Mouse (Mus musculus): ENCODE measurements around the gene Gna14. TPM values are rescaled to one million over a fixed set of nuclear protein-coding genes. Genes with fewer than 3 reads are reported as not detected.

Gna14 gene
- polyA plus RNA-seq, 1 experiment from 2014 or later = 0.22 TPM

GRCm38 (mm10) chr19:16437170-16437483, 1.6 kb downstream of the Gna14 start:
- no peak overlapping the region for H3K9ac ChIP-seq
- H3K27me3 ChIP-seq (replicated peaks) = peaks cover 22% of the 10 kb centered on the region
- no peaks in the 10 kb centered on the region for H3K9me3 ChIP-seq
- H3K4me3 ChIP-seq = no peak overlapping the region; the same call in 1 of the 2 replicates
- ATAC-seq (ENCODE audit: low FRiP score, low read depth) = no peak
- 14% methylated on average over 4 of the region's 4 CpGs for WGBS
- H3K4me1 ChIP-seq = peaks cover 26% of the 10 kb centered on the region
- H3K27ac ChIP-seq = no peak overlapping the region
- 0 out of 2 replicates have a peak overlapping the region, but pooled peaks have one; percentile 72 for H3K4me2 ChIP-seq (replicated peaks)
- H3K36me3 ChIP-seq = no peaks in the 10 kb centered on the region

GRCm38 (mm10) chr19:16437906-16438305, 2.3 kb downstream of the Gna14 start:
- H3K4me3 ChIP-seq = no peak overlapping the region

GRCm38 (mm10) chr19:16439278-16439677, 3.7 kb downstream of the Gna14 start:
- WGBS = 62% methylated on average over 4 of the region's 4 CpGs
- H3K9me3 ChIP-seq = no peaks in the 10 kb centered on the region
- peaks cover 26% of the 10 kb centered on the region for H3K4me1 ChIP-seq
- H3K36me3 ChIP-seq = no peaks in the 10 kb centered on the region
- no peak overlapping the region for H3K4me3 ChIP-seq
- ATAC-seq (ENCODE audit: low FRiP score, low read depth) = no peak
- no peak overlapping the region for H3K27ac ChIP-seq
- H3K9ac ChIP-seq = no peak overlapping the region
- no peak overlapping the region for H3K4me2 ChIP-seq (replicated peaks)
- H3K27me3 ChIP-seq (replicated peaks) = peaks cover 22% of the 10 kb centered on the region

More at GRCm38 (mm10) chr19:16437906-16438305, 2.3 kb downstream of the Gna14 start:
- no peak overlapping the region for H3K4me2 ChIP-seq (replicated peaks)
- WGBS = 44% methylated on average over 5 of the region's 5 CpGs
- no peaks in the 10 kb centered on the region for H3K36me3 ChIP-seq
- no peak for ATAC-seq (ENCODE audit: low FRiP score, low read depth)
- peaks cover 22% of the 10 kb centered on the region for H3K27me3 ChIP-seq (replicated peaks)
- H3K4me1 ChIP-seq = peaks cover 26% of the 10 kb centered on the region
- no peak overlapping the region for H3K27ac ChIP-seq
- H3K9me3 ChIP-seq = no peaks in the 10 kb centered on the region
- H3K9ac ChIP-seq = no peak overlapping the region

GRCm38 (mm10) chr19:16439834-16440233, 4.3 kb downstream of the Gna14 start:
- Histone ChIP-seq H3K9ac (no peak overlapping the region), H3K27ac (no peak overlapping the region), H3K4me3 (no peak overlapping the region), H3K27me3 (replicated peaks) (peaks cover 22% of the 10 kb centered on the region), H3K4me2 (replicated peaks) (no peak overlapping the region), H3K36me3 (no peaks in the 10 kb centered on the region), H3K9me3 (no peaks in the 10 kb centered on the region), H3K4me1 (peaks cover 26% of the 10 kb centered on the region)
- 29% methylated on average over 13 of the region's 13 CpGs for WGBS
- ATAC-seq (ENCODE audit: low FRiP score, low read depth) = no peak

GRCm38 (mm10) chr19:16441329-16441728, 5.8 kb downstream of the Gna14 start:
- Histone ChIP-seq H3K4me2 (replicated peaks) (no peak overlapping the region), H3K27ac (no peak overlapping the region), H3K36me3 (no peaks in the 10 kb centered on the region), H3K9me3 (no peaks in the 10 kb centered on the region), H3K4me1 (peaks cover 13% of the 10 kb centered on the region), H3K4me3 (no peak overlapping the region), H3K27me3 (replicated peaks) (peaks cover 10% of the 10 kb centered on the region), H3K9ac (no peak overlapping the region)
- 95% methylated on average over 6 of the region's 6 CpGs for WGBS
- ATAC-seq (ENCODE audit: low FRiP score, low read depth) = no peak

GRCm38 (mm10) chr19:16443335-16443734, 7.8 kb downstream of the Gna14 start:
- H3K27me3 ChIP-seq (replicated peaks) = no peaks in the 10 kb centered on the region; the same call in none of the 2 replicates
- no peaks in the 10 kb centered on the region for H3K9me3 ChIP-seq
- peaks cover 9% of the 10 kb centered on the region; the same call in 1 of the 2 replicates for H3K4me1 ChIP-seq
- H3K9ac ChIP-seq = no peak overlapping the region
- H3K36me3 ChIP-seq = no peaks in the 10 kb centered on the region
- H3K27ac ChIP-seq = no peak overlapping the region
- 89% methylated on average over 5 of the region's 5 CpGs for WGBS
- no peak overlapping the region for H3K4me2 ChIP-seq (replicated peaks)
- no peak for ATAC-seq (ENCODE audit: low FRiP score, low read depth)
- no peak overlapping the region for H3K4me3 ChIP-seq

GRCm38 (mm10) chr19:16446612-16447011, 11.1 kb downstream of the Gna14 start:
- ATAC-seq (ENCODE audit: low FRiP score, low read depth) = no peak
- Histone ChIP-seq H3K9ac (no peak overlapping the region), H3K9me3 (no peaks in the 10 kb centered on the region), H3K4me3 (no peak overlapping the region), H3K4me1 (no peaks in the 10 kb centered on the region), H3K36me3 (no peaks in the 10 kb centered on the region), H3K4me2 (replicated peaks) (no peak overlapping the region), H3K27me3 (replicated peaks) (no peaks in the 10 kb centered on the region), H3K27ac (no peak overlapping the region)
- 93% methylated on average over 6 of the region's 6 CpGs for WGBS

GRCm38 (mm10) chr19:16447832-16448621, 12.5 kb downstream of the Gna14 start:
- Histone ChIP-seq H3K9me3 (no peaks in the 10 kb centered on the region), H3K4me2 (replicated peaks) (no peak overlapping the region), H3K4me1 (no peaks in the 10 kb centered on the region), H3K9ac (no peak overlapping the region), H3K36me3 (no peaks in the 10 kb centered on the region), H3K4me3 (no peak overlapping the region), H3K27me3 (replicated peaks) (no peaks in the 10 kb centered on the region), H3K27ac (no peak overlapping the region)
- WGBS = 85% methylated on average over 6 of the region's 6 CpGs
- no peak for ATAC-seq (ENCODE audit: low FRiP score, low read depth)

GRCm38 (mm10) chr19:16448796-16449195, 13.2 kb downstream of the Gna14 start:
- H3K27me3 ChIP-seq (replicated peaks) = no peaks in the 10 kb centered on the region
- H3K9ac ChIP-seq = no peak overlapping the region
- no peaks in the 10 kb centered on the region for H3K4me1 ChIP-seq
- no peak for ATAC-seq (ENCODE audit: low FRiP score, low read depth)
- H3K27ac ChIP-seq = no peak overlapping the region
- no peak overlapping the region for H3K4me2 ChIP-seq (replicated peaks)
- H3K36me3 ChIP-seq = no peaks in the 10 kb centered on the region
- WGBS = 83% methylated on average over 5 of the region's 5 CpGs
- H3K4me3 ChIP-seq = no peak overlapping the region
- no peaks in the 10 kb centered on the region for H3K9me3 ChIP-seq

- no peak for ATAC-seq (ENCODE audit: low FRiP score, low read depth)
- 78% methylated on average over 3 of the region's 3 CpGs for WGBS
- Histone ChIP-seq H3K4me3 (no peak overlapping the region), H3K4me1 (no peaks in the 10 kb centered on the region), H3K9me3 (peaks cover 3% of the 10 kb centered on the region; the same call in 1 of the 2 replicates), H3K36me3 (no peaks in the 10 kb centered on the region), H3K27me3 (replicated peaks) (no peaks in the 10 kb centered on the region), H3K4me2 (replicated peaks) (no peak overlapping the region), H3K27ac (no peak overlapping the region), H3K9ac (no peak overlapping the region)
These were observed 15.3 kb downstream of the Gna14 start for GRCm38 (mm10) chr19:16450824-16451223.

- no peak for ATAC-seq (ENCODE audit: low FRiP score, low read depth)
- H3K4me3 ChIP-seq = no peak overlapping the region
- no peak overlapping the region for H3K9ac ChIP-seq
- no peaks in the 10 kb centered on the region for H3K4me1 ChIP-seq
- no peaks in the 10 kb centered on the region for H3K27me3 ChIP-seq (replicated peaks)
- no peak overlapping the region for H3K27ac ChIP-seq
- whole genome bisulfite sequencing = 82% methylated on average over 2 of the region's 2 CpGs
- no peak overlapping the region for H3K4me2 ChIP-seq (replicated peaks)
- H3K36me3 ChIP-seq = no peaks in the 10 kb centered on the region
- H3K9me3 ChIP-seq = peaks cover 3% of the 10 kb centered on the region; the same call in 1 of the 2 replicates
These were observed 20.6 kb downstream of the Gna14 start for GRCm38 (mm10) chr19:16456181-16456580.

- 89% methylated on average over 6 of the region's 6 CpGs for WGBS
- H3K9ac ChIP-seq = no peak overlapping the region
- no peak for ATAC-seq (ENCODE audit: low FRiP score, low read depth)
- no peaks in the 10 kb centered on the region for H3K36me3 ChIP-seq
- H3K4me2 ChIP-seq (replicated peaks) = no peak overlapping the region
- no peak overlapping the region for H3K27ac ChIP-seq
- H3K9me3 ChIP-seq = peaks cover 3% of the 10 kb centered on the region; the same call in 1 of the 2 replicates
- H3K27me3 ChIP-seq (replicated peaks) = no peaks in the 10 kb centered on the region
- H3K4me3 ChIP-seq = no peak overlapping the region
- H3K4me1 ChIP-seq = no peaks in the 10 kb centered on the region
These were observed 21.6 kb downstream of the Gna14 start for GRCm38 (mm10) chr19:16457127-16457526.

GRCm38 (mm10) chr19:16459317-16459716, 23.8 kb downstream of the Gna14 start:
- WGBS = 43% methylated on average over 5 of the region's 5 CpGs

More at GRCm38 (mm10) chr19:16459317-16459716, 23.8 kb downstream of the Gna14 start:
- Histone ChIP-seq H3K27me3 (replicated peaks) (no peaks in the 10 kb centered on the region), H3K4me2 (replicated peaks) (no peak overlapping the region), H3K27ac (no peak overlapping the region), H3K4me3 (no peak overlapping the region), H3K9me3 (peaks cover 3% of the 10 kb centered on the region; the same call in 1 of the 2 replicates), H3K9ac (no peak overlapping the region), H3K36me3 (no peaks in the 10 kb centered on the region), H3K4me1 (no peaks in the 10 kb centered on the region)
- ATAC-seq (ENCODE audit: low FRiP score, low read depth) = no peak

Measured in neural tube, embryonic 12.5 days (tissue).